Mouse (Mus musculus) heart, embryonic 14.5 days (tissue): ENCODE measurements around the gene Med16. TPM values are rescaled to one million over a fixed set of nuclear protein-coding genes. Genes with fewer than 3 reads are reported as not detected.
"Not testable (repeated sequence)": the region's sequence is repeated elsewhere in the genome, so short reads cannot be mapped to it uniquely, and the experiment has no call there.

Experiments used
- ATAC-seq: fragments of 200-750 bp; cut with Nextera tagmentation; 2 replicates; pipeline ENCODE4 v1.8.0; 2017; ENCODE audit warnings: low read depth, moderate TSS enrichment; ENCODE audit not compliant: insufficient number of reproducible peaks, insufficient read depth, low FRiP score
- H3K27ac ChIP-seq, 2 experiments: fragments of 200-500 bp in 1 of 2; fragments of 300-500 bp in 1 of 2; sonication (generic) in 1 of 2; replicated peaks in 1 of 2; 2 replicates each; pipeline ENCODE4 v1.5.1; 2012 to 2014; ENCODE audit warnings: low read depth in 2 of 2, low read length in 2 of 2, control low read depth in 1 of 2, mild to moderate bottlenecking in 1 of 2, mixed read lengths in 1 of 2; ENCODE audit not compliant: control insufficient read depth in 1 of 2, insufficient read depth in 1 of 2
- H3K27me3 ChIP-seq: fragments of 300-500 bp; sonication (generic); 2 replicates; pipeline ENCODE4 v1.6.1; 2014; ENCODE audit warnings: mild to moderate bottlenecking, low read length, control low read depth; ENCODE audit not compliant: control insufficient read depth, insufficient read depth
- H3K36me3 ChIP-seq: fragments of 300-500 bp; sonication (generic); 2 replicates; pipeline ENCODE4 v1.6.1; 2014; ENCODE audit warnings: mild to moderate bottlenecking, control low read depth, low read length, mixed read lengths; ENCODE audit not compliant: control insufficient read depth, insufficient read depth
- H3K4me1 ChIP-seq, 2 experiments: fragments of 200-500 bp in 1 of 2; fragments of 300-500 bp in 1 of 2; sonication (generic) in 1 of 2; 2 replicates each; pipeline ENCODE4 v1.6.1; 2012 to 2014; ENCODE audit warnings: low read length in 2 of 2, control low read depth in 1 of 2, mixed read lengths in 1 of 2; ENCODE audit not compliant: control insufficient read depth in 2 of 2, insufficient read depth in 2 of 2
- H3K4me2 ChIP-seq: fragments of 300-500 bp; sonication (generic); 2 replicates; pipeline ENCODE4 v1.6.1; 2014; ENCODE audit warnings: mild to moderate bottlenecking, low read length
- H3K4me3 ChIP-seq, 2 experiments: fragments of 200-500 bp in 1 of 2; fragments of 300-500 bp in 1 of 2; sonication (generic) in 1 of 2; 2 replicates each; pipeline ENCODE4 v1.5.1; 2012 to 2014; ENCODE audit warnings: low read length in 2 of 2, mild to moderate bottlenecking in 2 of 2, control low read depth in 1 of 2, low read depth in 1 of 2, moderate library complexity in 1 of 2; ENCODE audit not compliant: control insufficient read depth in 1 of 2, insufficient read depth in 1 of 2
- H3K9ac ChIP-seq: fragments of 300-500 bp; sonication (generic); 2 replicates; pipeline ENCODE4 v1.6.1; 2014; ENCODE audit warnings: mild to moderate bottlenecking, low read length
- H3K9me3 ChIP-seq: fragments of 300-500 bp; sonication (generic); 2 replicates; pipeline ENCODE4 v1.6.1; 2016; ENCODE audit warnings: low read length, control low read depth; ENCODE audit not compliant: control insufficient read depth
- WGBS: fragments of 180-500 bp; shearing (Covaris S2); extraction: QIAGEN DNeasy Blood & Tissue Kit; methylation state at CpG from one replicate; pipeline ENCODE4 v1.1.7; 2014; 5-methylcytosine and 5-hydroxymethylcytosine counted together
- polyA plus RNA-seq: library from polyadenylated mRNA; unstranded; fragments of >200 nt; fragmentation: Nextera tagmentation; extraction: Ambion mirVana; gene quantifications from 2 replicates; pipeline ENCODE4 v1.2.1, GENCODE M21; 2014

The Med16 gene
- polyA plus RNA-seq, 1 experiment from 2014 or later: 34.7 TPM

DNA sequence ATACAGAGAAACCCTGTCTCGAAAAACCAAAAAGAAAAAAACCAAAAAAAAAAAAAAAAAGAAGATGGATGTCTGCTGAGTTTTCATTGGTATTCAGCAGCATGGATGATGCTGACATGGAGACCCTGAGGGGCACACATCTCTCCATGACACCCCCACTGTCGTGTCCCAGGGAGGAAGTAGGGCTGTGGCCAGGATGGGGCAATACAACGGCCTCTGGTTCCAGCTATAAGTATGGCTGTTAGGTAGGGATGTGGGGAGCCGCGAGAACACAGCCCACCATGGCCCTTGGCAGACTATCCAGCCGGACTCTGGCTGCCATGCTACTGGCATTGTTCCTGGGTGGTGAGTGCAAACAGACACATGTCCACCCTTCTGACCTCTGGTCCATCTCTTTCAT lies 22.7 kb downstream of the Med16 start, which contains the start of gene Elane:
TSS of gene Elane (plus strand) at position 194 of the 400 bp plus-strand sequence.
- Histone ChIP-seq H3K27me3 (peaks cover 6% of the 10 kb centered on the region; the same call in 1 of the 2 replicates), H3K4me1 (peaks cover 9 to 13% of the 10 kb centered on the region in 2 experiments), H3K27ac (no peak within 1 kb of the TSS), H3K4me2 (no peak within 1 kb of the TSS), H3K36me3 (no peaks in the 10 kb centered on the region), H3K9ac (no peak within 1 kb of the TSS), H3K4me3 (no peak within 1 kb of the TSS), H3K9me3 (no peaks in the 10 kb centered on the region)
- 78% methylated on average over 6 of the region's 6 CpGs for WGBS
- no peak for ATAC-seq

DNA sequence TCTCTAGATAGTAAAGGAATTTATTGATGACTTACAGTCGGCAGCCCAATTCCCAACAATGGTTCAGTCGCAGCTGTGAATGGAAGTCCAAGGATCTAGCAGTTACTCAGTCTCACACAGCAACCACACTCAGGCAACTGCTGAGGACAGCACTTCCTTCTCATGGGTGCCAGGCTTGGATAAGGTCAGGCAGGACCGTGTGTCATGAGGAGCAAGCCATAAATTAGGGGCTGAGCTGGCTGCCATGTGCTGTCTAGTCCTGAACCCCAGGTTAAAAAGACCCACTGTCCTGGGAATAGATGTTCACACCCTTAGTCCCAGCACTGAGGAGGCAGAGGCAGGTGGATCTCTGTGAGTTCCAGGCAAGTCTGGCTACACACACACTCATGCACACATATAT lies 23.8 kb downstream of the Med16 start:
- 71% methylated on average over 2 of the region's 3 CpGs for WGBS
- H3K4me2 ChIP-seq, H3K27ac ChIP-seq, H3K9me3 ChIP-seq, H3K4me3 ChIP-seq, ATAC-seq, H3K9ac ChIP-seq, H3K36me3 ChIP-seq, H3K27me3 ChIP-seq: not testable (repeated sequence)
- peaks cover 9 to 13% of the 10 kb centered on the region in 2 experiments for H3K4me1 ChIP-seq

DNA sequence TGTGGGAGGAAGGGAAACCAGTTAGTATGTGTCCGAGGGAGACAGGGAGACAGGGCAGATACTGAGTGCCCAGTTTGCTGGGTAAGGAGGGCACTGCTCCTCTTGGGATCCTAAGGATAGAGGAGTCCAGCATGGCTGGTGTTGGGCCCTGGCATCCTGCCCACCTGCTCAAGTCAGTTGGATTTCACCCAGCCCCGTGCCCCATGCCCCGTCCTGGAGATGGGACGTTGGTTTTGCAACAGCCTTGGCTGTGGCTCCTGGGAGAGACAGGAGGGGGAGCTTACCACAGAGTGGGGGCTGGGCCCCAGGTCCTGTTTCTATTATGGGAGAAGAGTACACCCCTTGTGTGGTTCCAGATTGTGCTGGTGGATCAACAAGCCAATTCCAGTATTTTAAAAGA lies 24.3 kb downstream of the Med16 start:
- peaks cover 9 to 13% of the 10 kb centered on the region in 2 experiments for H3K4me1 ChIP-seq
- H3K4me2 ChIP-seq: no peak overlapping the region
- H3K27ac ChIP-seq: no peak overlapping the region
- no peaks in the 10 kb centered on the region for H3K9me3 ChIP-seq
- no peak overlapping the region for H3K9ac ChIP-seq
- no peak for ATAC-seq
- H3K36me3 ChIP-seq: no peaks in the 10 kb centered on the region
- H3K27me3 ChIP-seq: peaks cover 6% of the 10 kb centered on the region; the same call in 1 of the 2 replicates
- 60% methylated on average over 4 of the region's 4 CpGs for WGBS
- no peak overlapping the region for H3K4me3 ChIP-seq

DNA sequence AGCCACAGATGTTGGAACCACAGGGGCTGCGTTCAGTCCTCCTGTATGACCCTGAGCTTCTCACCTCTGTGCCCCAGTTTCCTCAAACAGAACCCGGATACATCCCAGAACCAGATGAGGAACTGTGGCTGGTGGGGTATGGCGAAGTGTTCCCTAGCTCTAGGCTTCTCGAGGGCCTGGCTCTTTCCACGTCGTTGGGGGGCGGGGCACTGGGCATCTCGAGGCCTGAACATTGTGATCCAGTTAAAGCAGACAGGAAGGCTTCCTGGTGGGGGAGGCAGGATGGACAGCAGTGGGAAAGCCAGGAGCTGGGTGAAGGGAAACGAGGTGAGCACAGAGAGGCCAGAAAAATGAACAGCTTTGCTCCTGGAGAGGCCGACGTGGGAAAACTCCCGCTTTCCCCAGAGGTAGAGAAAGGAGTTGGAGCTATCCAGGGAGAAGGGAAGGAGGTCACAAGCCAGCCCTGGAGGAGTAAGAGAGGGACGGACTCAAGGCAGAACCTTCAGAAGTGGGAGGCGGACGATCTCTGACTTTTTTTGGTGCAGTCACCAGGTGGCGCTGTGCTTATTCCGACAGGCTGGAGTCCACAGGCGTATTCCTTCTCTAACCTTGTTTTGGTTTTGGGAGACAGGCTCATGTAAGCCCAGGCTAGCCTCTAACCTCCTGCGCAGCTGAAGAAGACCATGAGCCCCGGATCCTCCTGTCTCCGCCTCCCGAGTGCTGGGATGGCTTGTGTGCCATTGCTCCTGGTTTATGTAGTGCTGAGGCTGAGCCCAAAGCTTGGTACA lies 25.2 kb downstream of the Med16 start:
- H3K27ac ChIP-seq: no peak overlapping the region
- peak overlapping the region; percentile 23; the same call in 1 of the 2 replicates for H3K4me2 ChIP-seq

DNA sequence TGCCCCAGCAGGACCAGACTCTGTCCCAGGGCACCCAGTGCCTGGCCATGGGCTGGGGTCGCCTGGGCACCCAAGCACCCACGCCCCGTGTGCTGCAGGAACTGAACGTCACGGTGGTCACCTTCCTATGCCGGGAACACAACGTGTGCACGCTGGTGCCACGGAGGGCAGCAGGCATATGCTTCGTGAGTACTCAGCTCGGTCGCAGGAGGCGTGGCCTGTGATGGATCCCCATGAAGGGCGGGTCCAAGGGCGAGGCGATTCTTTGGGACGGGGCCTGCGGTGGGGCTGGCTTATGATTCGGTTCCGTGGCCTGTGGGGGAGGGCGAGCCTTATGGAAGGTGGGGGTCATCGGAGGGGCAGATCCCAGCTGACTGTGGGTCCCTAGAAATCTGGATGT lies 26.7 kb downstream of the Med16 start:
- WGBS: 9% methylated on average over 21 of the region's 22 CpGs
- H3K9me3 ChIP-seq: no peaks in the 10 kb centered on the region
- H3K4me3 ChIP-seq: peak overlapping the region; percentile 2 to 18; a peak in 2 of 4 replicates
- H3K36me3 ChIP-seq: no peaks in the 10 kb centered on the region
- peaks cover 6% of the 10 kb centered on the region; the same call in 1 of the 2 replicates for H3K27me3 ChIP-seq
- ATAC-seq: no peak; the same call in 1 of the 2 replicates
- H3K4me1 ChIP-seq: peaks cover 9 to 13% of the 10 kb centered on the region in 2 experiments
- H3K4me2 ChIP-seq: peak overlapping the region; percentile 58
- H3K27ac ChIP-seq: no peak overlapping the region
- H3K9ac ChIP-seq: 0 out of 2 replicates have a peak overlapping the region, but pooled peaks have one; percentile 6

More for the DNA sequence above, 25.2 kb downstream of the Med16 start:
- H3K9ac ChIP-seq: no peak overlapping the region
- WGBS: 19% methylated on average over 22 of the region's 22 CpGs
- H3K4me3 ChIP-seq: no peak overlapping the region
- ATAC-seq: no peak
- peaks cover 9 to 13% of the 10 kb centered on the region in 2 experiments for H3K4me1 ChIP-seq
- peaks cover 6% of the 10 kb centered on the region; the same call in 1 of the 2 replicates for H3K27me3 ChIP-seq
- no peaks in the 10 kb centered on the region for H3K36me3 ChIP-seq
- H3K9me3 ChIP-seq: no peaks in the 10 kb centered on the region

DNA sequence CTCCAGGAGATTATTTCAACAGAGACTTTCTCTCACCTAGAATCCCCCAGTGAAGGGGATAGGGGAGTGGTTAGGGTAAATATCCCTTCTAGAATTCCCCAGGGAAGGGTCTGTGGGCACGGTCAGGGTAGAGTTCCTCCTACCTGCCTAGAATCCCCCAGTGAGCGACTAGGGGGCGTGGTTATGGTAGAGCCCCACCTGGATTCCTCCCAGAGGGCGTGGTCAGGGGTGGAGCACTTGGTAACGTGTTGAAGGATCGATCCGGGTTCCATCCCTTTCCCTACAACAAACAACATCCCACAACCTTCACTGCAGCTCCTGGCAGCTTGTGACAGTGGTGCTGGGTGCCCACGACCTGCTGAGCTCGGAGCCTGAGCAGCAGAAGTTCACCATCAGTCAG lies 28.0 kb downstream of the Med16 start:
- WGBS: 26% methylated on average over 9 of the region's 9 CpGs
- Histone ChIP-seq H3K27me3 (peaks cover 6% of the 10 kb centered on the region; the same call in 1 of the 2 replicates), H3K27ac (no peak overlapping the region), H3K4me1 (peaks cover 9 to 13% of the 10 kb centered on the region in 2 experiments), H3K4me3 (no peak overlapping the region), H3K9ac (no peak overlapping the region), H3K4me2 (no peak overlapping the region), H3K9me3 (no peaks in the 10 kb centered on the region), H3K36me3 (no peaks in the 10 kb centered on the region)
- ATAC-seq: no peak

DNA sequence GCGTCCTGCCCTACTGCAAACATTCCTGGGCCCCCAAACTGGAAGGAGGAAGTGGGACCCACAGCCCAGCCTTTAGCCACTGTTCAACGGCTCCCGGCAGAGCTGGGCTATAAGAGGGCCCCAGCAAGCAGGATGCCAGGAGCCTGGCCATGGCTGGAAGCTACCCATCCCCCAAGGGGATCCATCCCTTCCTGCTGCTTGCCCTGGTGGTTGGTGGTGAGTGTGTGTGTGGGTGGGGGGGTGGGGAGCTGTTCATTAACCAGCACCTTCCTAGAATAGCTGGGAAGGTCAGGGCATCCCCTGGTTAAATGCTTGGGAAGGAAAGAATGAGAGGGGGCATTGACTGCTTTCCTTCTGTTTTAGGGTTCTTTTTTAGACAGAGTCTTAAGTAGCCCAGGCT lies 29.2 kb downstream of the Med16 start:
- no peak overlapping the region for H3K27ac ChIP-seq
- H3K4me1 ChIP-seq: peaks cover 9 to 13% of the 10 kb centered on the region in 2 experiments
- no peaks in the 10 kb centered on the region for H3K9me3 ChIP-seq
- 17% methylated on average over 3 of the region's 3 CpGs for WGBS
- no peaks in the 10 kb centered on the region for H3K36me3 ChIP-seq
- peaks cover 6% of the 10 kb centered on the region; the same call in 1 of the 2 replicates for H3K27me3 ChIP-seq
- no peak for ATAC-seq
- H3K4me2 ChIP-seq: no peak overlapping the region
- H3K9ac ChIP-seq: 0 out of 2 replicates have a peak overlapping the region, but pooled peaks have one; percentile 38
- H3K4me3 ChIP-seq: no peak overlapping the region
